Mouse (Mus musculus) stomach, embryonic 14.5 days (tissue): ENCODE measurements around the gene Ccser2. TPM values are rescaled to one million over a fixed set of nuclear protein-coding genes. Genes with fewer than 3 reads are reported as not detected.

Experiments
- ATAC-seq: fragments of 200-750 bp; cut with Nextera tagmentation; 2 replicates; pipeline ENCODE4 v1.8.0; 2017; ENCODE audit warnings: low read depth, moderate TSS enrichment; ENCODE audit not compliant: insufficient number of reproducible peaks, insufficient read depth, low FRiP score
- H3K27ac ChIP-seq: fragments of 300-500 bp; sonication (generic); 2 replicates; pipeline ENCODE4 v1.5.1; 2014; ENCODE audit warnings: mild to moderate bottlenecking, low read length, moderate library complexity, mixed read lengths
- H3K27me3 ChIP-seq: fragments of 300-500 bp; sonication (generic); 2 replicates; pipeline ENCODE4 v1.6.1; 2014; ENCODE audit warnings: low read length, control low read depth, mixed read lengths; ENCODE audit not compliant: control insufficient read depth, insufficient read depth
- H3K36me3 ChIP-seq: fragments of 300-500 bp; sonication (generic); 2 replicates; pipeline ENCODE4 v1.6.1; 2014; ENCODE audit warnings: mild to moderate bottlenecking, control low read depth, low read length, moderate library complexity, mixed read lengths; ENCODE audit not compliant: control insufficient read depth, insufficient read depth
- H3K4me1 ChIP-seq: fragments of 300-500 bp; sonication (generic); 2 replicates; pipeline ENCODE4 v1.6.1; 2014; ENCODE audit warnings: low read length, control low read depth, mixed read lengths; ENCODE audit not compliant: control insufficient read depth, insufficient read depth
- H3K4me2 ChIP-seq: fragments of 300-500 bp; sonication (generic); replicated peaks from 2 replicates; pipeline ENCODE4 v1.6.1; 2014; ENCODE audit warnings: low read depth, low read length, control low read depth
- H3K4me3 ChIP-seq: fragments of 300-500 bp; sonication (generic); 2 replicates; pipeline ENCODE4 v1.5.1; 2014; ENCODE audit warnings: low read depth, low read length, control low read depth
- H3K9ac ChIP-seq: fragments of 300-500 bp; sonication (generic); replicated peaks from 2 replicates; pipeline ENCODE4 v1.6.1; 2014; ENCODE audit warnings: low read depth, mild to moderate bottlenecking, control low read depth, low read length, moderate library complexity, mixed read lengths
- H3K9me3 ChIP-seq: fragments of 300-500 bp; sonication (generic); 2 replicates; pipeline ENCODE4 v1.6.1; 2016; ENCODE audit warnings: low read depth, low read length, control low read depth; ENCODE audit not compliant: control insufficient read depth
- WGBS: fragments of 180-500 bp; shearing (Covaris S2); extraction: QIAGEN DNeasy Blood & Tissue Kit; methylation state at CpG from one replicate; pipeline ENCODE4 v1.1.7; 2014; 5-methylcytosine and 5-hydroxymethylcytosine counted together
- polyA plus RNA-seq: library from polyadenylated mRNA; unstranded; fragments of >200 nt; fragmentation: Nextera tagmentation; extraction: Ambion mirVana; gene quantifications from 2 replicates; pipeline ENCODE4 v1.2.1, GENCODE M21; 2014

The Ccser2 gene
- polyA plus RNA-seq, 1 experiment from 2014 or later = 31.8 TPM

GRCm38 (mm10) chr14:36848860-36849259 lies 119.7 kb downstream of the Ccser2 start:
- Histone ChIP-seq H3K27ac (no peak overlapping the region), H3K4me1 (no peaks in the 10 kb centered on the region), H3K9ac (no peak overlapping the region), H3K9me3 (no peaks in the 10 kb centered on the region), H3K4me3 (no peak overlapping the region), H3K27me3 (no peaks in the 10 kb centered on the region), H3K4me2 (no peak overlapping the region), H3K36me3 (no peaks in the 10 kb centered on the region)
- ATAC-seq = no peak
- WGBS = 14% methylated on average over 1 of the region's 1 CpGs

Other genes with a start within 250 kb of the Ccser2 start
- gene Rgr, start 80.2 kb upstream of the Ccser2 start, polyA plus RNA-seq = not detected in 2 replicates
- not detected in 2 replicates for gene Lrit1, start 86.1 kb upstream of the Ccser2 start, polyA plus RNA-seq
- gene Lrit2, start 99.2 kb upstream of the Ccser2 start, polyA plus RNA-seq = not detected in 2 replicates
- gene Cdhr1, start 129.6 kb upstream of the Ccser2 start, polyA plus RNA-seq = 0.07 and 0.14 TPM in 2 replicates
- 0.88 and 2.9 TPM in 2 replicates for gene 2610528A11Rik, start 145.2 kb upstream of the Ccser2 start, polyA plus RNA-seq
- 194 and 204 TPM in 2 replicates for gene Ghitm, start 166.5 kb upstream of the Ccser2 start, polyA plus RNA-seq